Mouse (Mus musculus): ENCODE measurements around the gene Fam19a1. TPM values are rescaled to one million over a fixed set of nuclear protein-coding genes. Genes with fewer than 3 reads are reported as not detected.
"Not testable (repeated sequence)": the region's sequence is repeated elsewhere in the genome, so short reads cannot be mapped to it uniquely, and the experiment has no call there.

The Fam19a1 gene
- polyA plus RNA-seq, 1 experiment: not detected

DNA sequence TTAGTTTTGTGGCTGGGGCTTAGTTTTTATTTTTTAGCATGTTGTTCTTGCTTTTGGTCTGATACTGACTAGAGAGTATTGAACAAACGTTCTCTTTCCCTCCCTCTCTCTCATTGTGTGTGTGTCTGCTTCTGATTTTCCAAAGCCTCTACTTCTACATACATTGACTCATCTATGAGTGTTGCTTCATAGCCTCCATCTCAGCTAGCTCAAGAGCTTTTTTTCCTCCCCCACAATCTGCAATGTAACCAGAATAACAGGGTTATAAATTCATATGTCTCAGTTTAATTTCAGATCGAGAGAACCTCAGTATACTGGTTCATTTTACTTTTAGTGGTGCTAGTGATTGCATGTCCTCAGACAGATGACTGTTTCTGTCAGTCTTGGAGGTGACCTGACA is 73.6 kb downstream of the Fam19a1 start:
- Histone ChIP-seq H3K4me3 (replicated peaks; ENCODE audit: control insufficient read depth, low read depth, low read length) (no peak overlapping the region), H3K27ac (ENCODE audit: control insufficient read depth, insufficient read depth, low read depth, low read length, poor library complexity) (no peak overlapping the region), H3K4me1 (ENCODE audit: control insufficient read depth, insufficient read depth, low read length) (no peaks in the 10 kb centered on the region)
- 49% methylated on average over 2 of the region's 2 CpGs for whole genome bisulfite sequencing
- no peak for TF ChIP-seq CTCF (IDR thresholded peaks at IDR 0.05; ENCODE audit: control insufficient read depth, insufficient read depth, low read length)
- TF ChIP-seq POLR2A (IDR thresholded peaks at IDR 0.05; ENCODE audit: borderline replicate concordance, control insufficient read depth, low read depth, low read length): no peak

DNA sequence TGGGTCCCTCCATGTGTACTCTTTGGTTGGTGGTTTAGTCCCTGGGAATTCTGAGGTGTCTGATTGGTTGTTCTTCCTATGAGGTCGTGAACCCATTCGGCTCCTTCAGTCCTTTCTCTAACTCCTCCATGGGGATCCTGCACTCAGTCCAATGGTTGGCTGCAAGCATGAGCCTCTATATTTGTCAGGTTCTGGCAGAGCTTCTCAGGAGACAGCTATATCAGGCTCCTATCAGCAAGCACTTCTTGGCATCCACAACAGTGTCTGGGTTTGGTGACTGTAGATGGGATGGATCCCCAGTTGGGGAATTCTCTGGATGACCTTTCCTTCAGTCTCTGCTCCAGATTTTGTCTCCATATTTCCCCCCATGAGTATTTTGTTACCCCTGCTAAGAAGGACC is 86.0 kb downstream of the Fam19a1 start:
- WGBS: 94% methylated on average over 2 of the region's 2 CpGs
- H3K4me3 ChIP-seq (replicated peaks; ENCODE audit: control insufficient read depth, low read depth, low read length); H3K4me1 ChIP-seq (ENCODE audit: control insufficient read depth, insufficient read depth, low read length); H3K27ac ChIP-seq (ENCODE audit: control insufficient read depth, insufficient read depth, low read depth, low read length, poor library complexity): not testable (repeated sequence)

DNA sequence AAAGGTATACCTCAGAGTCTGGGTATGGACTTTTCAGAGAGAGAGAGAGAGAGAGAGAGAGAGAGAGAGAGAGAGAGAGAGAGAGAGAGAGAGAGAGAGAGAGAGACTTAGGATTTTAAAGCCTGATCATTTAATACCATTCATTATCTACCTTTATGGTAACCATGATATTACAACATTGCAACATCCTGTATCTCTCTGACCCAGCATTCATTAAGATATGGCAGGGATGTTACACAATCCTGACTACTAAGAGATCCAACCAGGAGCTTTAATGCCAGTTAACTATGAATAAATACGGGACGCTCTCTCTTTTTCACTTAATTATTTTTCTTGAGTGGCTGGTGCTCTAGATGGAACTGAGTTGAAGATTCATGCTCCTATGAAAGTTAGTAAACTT is 92.4 kb downstream of the Fam19a1 start:
- 84% methylated on average over 2 of the region's 2 CpGs for WGBS
- H3K27ac ChIP-seq (ENCODE audit: control insufficient read depth, insufficient read depth, low read depth, low read length, poor library complexity): no peak overlapping the region
- no peak for TF ChIP-seq POLR2A (IDR thresholded peaks at IDR 0.05; ENCODE audit: borderline replicate concordance, control insufficient read depth, low read depth, low read length)
- TF ChIP-seq CTCF (IDR thresholded peaks at IDR 0.05; ENCODE audit: control insufficient read depth, insufficient read depth, low read length): no peak
- H3K4me3 ChIP-seq (replicated peaks; ENCODE audit: control insufficient read depth, low read depth, low read length): no peak overlapping the region
- no peaks in the 10 kb centered on the region for H3K4me1 ChIP-seq (ENCODE audit: control insufficient read depth, insufficient read depth, low read length)

DNA sequence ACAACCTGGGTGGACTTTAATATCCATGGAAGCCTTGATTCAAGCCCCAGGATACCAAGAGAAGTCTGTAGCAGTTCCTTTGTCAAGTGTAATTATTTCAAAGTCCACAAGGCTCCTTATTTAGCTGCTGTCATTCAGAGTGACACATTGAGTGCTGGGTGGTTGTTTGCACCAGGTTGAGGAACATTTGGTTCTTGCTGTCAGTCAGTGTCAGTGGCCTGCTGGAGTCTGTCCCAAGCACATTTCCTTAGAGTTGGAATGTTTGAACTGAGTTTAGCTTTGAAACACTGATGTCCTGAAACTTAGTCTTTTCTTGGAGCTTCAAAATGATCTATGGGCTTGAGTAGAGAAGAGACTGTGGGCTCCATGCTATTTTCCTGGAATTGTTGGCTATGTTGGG is 121.9 kb downstream of the Fam19a1 start:
- TF ChIP-seq POLR2A (IDR thresholded peaks at IDR 0.05; ENCODE audit: borderline replicate concordance, control insufficient read depth, low read depth, low read length): no peak
- no peak for TF ChIP-seq CTCF (IDR thresholded peaks at IDR 0.05; ENCODE audit: control insufficient read depth, insufficient read depth, low read length)
- Histone ChIP-seq H3K27ac (ENCODE audit: control insufficient read depth, insufficient read depth, low read depth, low read length, poor library complexity) (no peak overlapping the region), H3K4me1 (ENCODE audit: control insufficient read depth, insufficient read depth, low read length) (no peaks in the 10 kb centered on the region), H3K4me3 (replicated peaks; ENCODE audit: control insufficient read depth, low read depth, low read length) (no peak overlapping the region)

DNA sequence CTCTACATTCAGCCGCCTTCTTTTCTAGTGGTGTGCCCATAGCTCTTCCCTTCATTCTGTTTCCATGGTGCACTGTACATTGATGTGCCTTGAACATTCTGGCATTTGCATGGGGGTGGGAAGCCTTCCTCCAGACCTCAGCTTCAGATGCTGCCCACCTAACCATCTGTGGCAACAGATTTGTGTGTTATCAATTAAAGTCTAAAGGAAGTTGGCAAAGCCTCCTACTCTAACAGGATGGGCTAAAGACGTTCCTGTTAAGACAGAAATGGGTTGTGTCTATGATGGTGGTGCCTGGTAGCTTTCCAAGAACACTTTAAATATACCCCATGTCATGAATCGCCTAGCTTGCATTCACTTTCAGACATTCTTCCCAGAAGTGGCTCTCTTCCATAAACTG is 131.4 kb downstream of the Fam19a1 start:
- no peaks in the 10 kb centered on the region for H3K4me1 ChIP-seq (ENCODE audit: control insufficient read depth, insufficient read depth, low read length)
- 67% methylated on average over 3 of the region's 3 CpGs for WGBS
- no peak overlapping the region for H3K27ac ChIP-seq (ENCODE audit: control insufficient read depth, insufficient read depth, low read depth, low read length, poor library complexity)
- no peak for TF ChIP-seq POLR2A (IDR thresholded peaks at IDR 0.05; ENCODE audit: borderline replicate concordance, control insufficient read depth, low read depth, low read length)
- no peak for TF ChIP-seq CTCF (IDR thresholded peaks at IDR 0.05; ENCODE audit: control insufficient read depth, insufficient read depth, low read length)
- no peak overlapping the region for H3K4me3 ChIP-seq (replicated peaks; ENCODE audit: control insufficient read depth, low read depth, low read length)

DNA sequence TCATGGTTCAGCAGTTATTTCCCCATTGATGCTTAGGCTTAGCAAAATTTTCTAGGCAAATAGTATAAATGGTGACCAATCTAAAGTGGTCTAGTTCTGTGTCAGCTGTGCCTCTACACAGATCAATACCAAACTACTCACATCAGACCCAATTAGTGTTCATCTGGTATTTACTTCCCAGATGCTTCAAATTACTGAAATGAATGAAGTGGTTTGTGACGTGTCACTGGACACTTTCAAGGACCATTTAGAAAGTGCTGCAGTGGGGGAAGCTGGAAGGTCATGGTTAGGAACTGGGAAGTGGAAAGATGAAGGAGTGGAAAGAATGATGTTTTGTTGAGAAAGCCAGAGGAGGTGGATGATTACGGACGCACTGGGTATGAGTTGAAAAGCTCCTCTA is 139.0 kb downstream of the Fam19a1 start:
- no peak overlapping the region for H3K27ac ChIP-seq (ENCODE audit: control insufficient read depth, insufficient read depth, low read depth, low read length, poor library complexity)
- H3K4me1 ChIP-seq (ENCODE audit: control insufficient read depth, insufficient read depth, low read length): no peaks in the 10 kb centered on the region
- H3K4me3 ChIP-seq (replicated peaks; ENCODE audit: control insufficient read depth, low read depth, low read length): no peak overlapping the region
- WGBS: 83% methylated on average over 3 of the region's 3 CpGs
- TF ChIP-seq POLR2A (IDR thresholded peaks at IDR 0.05; ENCODE audit: borderline replicate concordance, control insufficient read depth, low read depth, low read length) (no peak), CTCF (IDR thresholded peaks at IDR 0.05; ENCODE audit: control insufficient read depth, insufficient read depth, low read length) (no peak)

DNA sequence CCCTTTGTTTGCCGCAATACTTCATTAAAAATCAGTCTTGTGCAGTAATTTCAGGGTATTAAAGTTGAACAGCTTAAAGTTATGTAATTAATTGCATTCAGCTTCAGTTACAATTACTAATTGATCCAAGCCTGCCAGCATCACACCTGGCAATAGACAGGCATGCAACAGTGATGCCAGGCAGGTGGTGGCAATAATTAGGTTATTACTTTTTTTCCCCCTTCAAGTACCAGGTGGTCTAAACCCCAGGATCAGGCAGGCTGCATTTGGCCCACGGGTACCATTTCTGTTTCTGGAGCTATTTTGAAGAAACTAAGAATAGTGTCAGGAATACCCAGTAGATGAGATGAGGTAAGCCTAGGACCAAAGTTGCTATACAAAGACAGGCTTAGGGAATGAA is 141.9 kb downstream of the Fam19a1 start:
- no peak for TF ChIP-seq CTCF (IDR thresholded peaks at IDR 0.05; ENCODE audit: control insufficient read depth, insufficient read depth, low read length)
- no peak for TF ChIP-seq POLR2A (IDR thresholded peaks at IDR 0.05; ENCODE audit: borderline replicate concordance, control insufficient read depth, low read depth, low read length)
- 72% methylated on average over 2 of the region's 2 CpGs for WGBS
- Histone ChIP-seq H3K4me1 (ENCODE audit: control insufficient read depth, insufficient read depth, low read length) (no peaks in the 10 kb centered on the region), H3K4me3 (replicated peaks; ENCODE audit: control insufficient read depth, low read depth, low read length) (no peak overlapping the region), H3K27ac (ENCODE audit: control insufficient read depth, insufficient read depth, low read depth, low read length, poor library complexity) (no peak overlapping the region)

DNA sequence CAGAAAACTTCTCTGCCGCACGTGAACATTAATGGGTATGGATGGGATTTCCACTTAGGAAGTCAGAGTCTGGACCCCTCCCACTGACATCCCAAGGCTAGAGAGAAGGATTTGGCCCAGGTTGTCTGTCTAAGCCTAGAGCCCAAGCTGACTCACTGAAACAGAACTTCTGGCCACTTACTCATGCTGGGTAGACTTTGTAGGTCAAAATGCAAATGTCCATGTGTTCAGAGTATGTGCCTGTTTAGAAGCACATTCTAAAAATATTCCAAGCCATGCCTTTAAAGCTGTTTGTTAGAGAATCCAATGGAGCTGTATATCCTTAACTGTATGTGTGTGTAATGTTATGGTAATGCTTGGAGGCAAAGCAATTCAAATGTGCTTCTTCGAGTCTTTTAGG is 145.7 kb downstream of the Fam19a1 start:
- TF ChIP-seq POLR2A (IDR thresholded peaks at IDR 0.05; ENCODE audit: borderline replicate concordance, control insufficient read depth, low read depth, low read length) (no peak), CTCF (IDR thresholded peaks at IDR 0.05; ENCODE audit: control insufficient read depth, insufficient read depth, low read length) (no peak)
- WGBS: 89% methylated on average over 3 of the region's 3 CpGs
- H3K4me3 ChIP-seq (replicated peaks; ENCODE audit: control insufficient read depth, low read depth, low read length): no peak overlapping the region
- H3K4me1 ChIP-seq (ENCODE audit: control insufficient read depth, insufficient read depth, low read length): no peaks in the 10 kb centered on the region
- no peak overlapping the region for H3K27ac ChIP-seq (ENCODE audit: control insufficient read depth, insufficient read depth, low read depth, low read length, poor library complexity)

DNA sequence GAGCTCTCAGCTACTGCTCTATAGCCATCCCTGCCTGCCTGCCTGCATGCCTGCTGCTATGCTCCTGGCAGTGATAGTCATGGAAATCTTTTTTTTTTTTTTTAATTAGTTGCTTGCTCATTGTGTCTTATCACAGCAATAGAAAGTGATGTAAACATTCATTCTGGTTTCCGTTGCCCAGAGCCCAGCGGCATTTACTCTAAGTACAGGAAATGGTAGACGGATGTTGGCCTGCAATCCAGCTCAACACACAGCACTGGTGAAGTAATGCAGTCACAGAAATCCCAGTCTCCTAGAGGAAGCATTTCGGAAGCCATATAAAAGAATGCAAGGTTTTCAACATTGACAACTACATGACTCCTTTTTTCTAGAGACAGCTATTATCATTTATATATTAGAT is 153.5 kb downstream of the Fam19a1 start:
- 49% methylated on average over 4 of the region's 4 CpGs for WGBS
- Histone ChIP-seq H3K27ac (ENCODE audit: control insufficient read depth, insufficient read depth, low read depth, low read length, poor library complexity) (no peak overlapping the region), H3K4me3 (replicated peaks; ENCODE audit: control insufficient read depth, low read depth, low read length) (no peak overlapping the region), H3K4me1 (ENCODE audit: control insufficient read depth, insufficient read depth, low read length) (no peaks in the 10 kb centered on the region)
- no peak for TF ChIP-seq POLR2A (IDR thresholded peaks at IDR 0.05; ENCODE audit: borderline replicate concordance, control insufficient read depth, low read depth, low read length)
- no peak for TF ChIP-seq CTCF (IDR thresholded peaks at IDR 0.05; ENCODE audit: control insufficient read depth, insufficient read depth, low read length)

Data from bone marrow, adult 2 months (tissue).